Comparison of ENCODE assay signal across 30 mouse cellular contexts in genomic region chr1:157592039-157592438, GRCm38 (mm10).
DNase-seq lines count a peak whose midpoint lies in the region; ATAC-seq and TF ChIP-seq lines count a peak whose summit lies in the region.
"Had no signal": no experiment of that assay in that cellular context is flagged by ENCODE, and none has a peak within 500 bp of the region (broad histone marks: within the 10 kb centered on the region; RNA-seq: fewer than 3 reads in every experiment).

No protein-coding gene starts in this region.

- no peaks in the 10 kb centered on the region for H3K9me3 ChIP-seq in stomach, embryonic 14.5 days (ENCODE audit: control insufficient read depth, low read depth, low read length)
- H3K9me3 ChIP-seq in stomach, postnatal 0 days (ENCODE audit: control insufficient read depth, low read length): no peaks in the 10 kb centered on the region
- no peaks in the 10 kb centered on the region for H3K9me3 ChIP-seq in midbrain, embryonic 15.5 days
- H3K9me3 ChIP-seq in intestine, postnatal 0 days (ENCODE audit: control insufficient read depth): no peaks in the 10 kb centered on the region
- H3K9me3 ChIP-seq: forebrain, embryonic 10.5 days; forebrain, embryonic 15.5 days; heart, embryonic 10.5 days; heart, embryonic 15.5 days; intestine, embryonic 15.5 days; lung, embryonic 15.5 days; midbrain, embryonic 12.5 days; neural tube, embryonic 12.5 days had no signal

- no peaks in the 10 kb centered on the region for H3K4me1 ChIP-seq in stomach, embryonic 14.5 days (ENCODE audit: control insufficient read depth, insufficient read depth, low read length)
- no peaks in the 10 kb centered on the region for H3K4me1 ChIP-seq in stomach, postnatal 0 days (replicated peaks; ENCODE audit: control insufficient read depth, insufficient read depth)
- H3K4me1 ChIP-seq in midbrain, embryonic 15.5 days: peaks cover 17% of the 10 kb centered on the region
- H3K4me1 ChIP-seq in intestine, postnatal 0 days (replicated peaks; ENCODE audit: control insufficient read depth, insufficient read depth, low read length): no peaks in the 10 kb centered on the region
- H3K4me1 ChIP-seq: heart, embryonic 10.5 days; heart, embryonic 15.5 days; intestine, embryonic 15.5 days; lung, embryonic 15.5 days; neural tube, embryonic 12.5 days had no signal

- TF ChIP-seq EP300 in stomach, postnatal 0 days (optimal IDR thresholded peaks at IDR 0.05): no peak

- 0 out of 2 replicates have a peak overlapping the region, but pooled peaks have one; percentile 21 for H3K27ac ChIP-seq in stomach, embryonic 14.5 days (ENCODE audit: low read length)
- H3K27ac ChIP-seq in stomach, postnatal 0 days (replicated peaks): no peak overlapping the region; the same call in 1 of the 2 replicates
- no peak overlapping the region; the same call in 1 of the 2 replicates for H3K27ac ChIP-seq in midbrain, embryonic 15.5 days
- H3K27ac ChIP-seq in intestine, postnatal 0 days (ENCODE audit: low read depth, low read length): no peak overlapping the region
- H3K27ac ChIP-seq: forebrain, embryonic 10.5 days; forebrain, embryonic 15.5 days; heart, embryonic 10.5 days; heart, embryonic 15.5 days; hindbrain, postnatal 0 days; intestine, embryonic 15.5 days; kidney, postnatal 0 days; liver, embryonic 14.5 days; lung, embryonic 15.5 days; midbrain, embryonic 12.5 days; neural tube, embryonic 12.5 days had no signal

- H3K4me3 ChIP-seq in stomach, embryonic 14.5 days (ENCODE audit: low read depth, low read length): no peak overlapping the region
- no peak overlapping the region for H3K4me3 ChIP-seq in stomach, postnatal 0 days (ENCODE audit: low read depth, low read length)
- H3K4me3 ChIP-seq in midbrain, embryonic 15.5 days: no peak overlapping the region
- no peak overlapping the region for H3K4me3 ChIP-seq in intestine, postnatal 0 days (ENCODE audit: low read depth, low read length)
- H3K4me3 ChIP-seq: forebrain, embryonic 10.5 days; forebrain, embryonic 15.5 days; heart, embryonic 10.5 days; heart, embryonic 15.5 days; intestine, embryonic 15.5 days; lung, embryonic 15.5 days; midbrain, embryonic 12.5 days; myocyte; neural tube, embryonic 12.5 days had no signal

- WGBS in stomach, embryonic 14.5 days: 50% methylated on average over 2 of the region's 2 CpGs
- WGBS in stomach, postnatal 0 days: 42% methylated on average over 2 of the region's 2 CpGs
- WGBS in midbrain, embryonic 15.5 days: 28% methylated on average over 2 of the region's 2 CpGs
- WGBS in intestine, postnatal 0 days: 60% methylated on average over 2 of the region's 2 CpGs

- H3K9ac ChIP-seq in stomach, embryonic 14.5 days (replicated peaks; ENCODE audit: low read depth, low read length): no peak overlapping the region
- no peak overlapping the region for H3K9ac ChIP-seq in stomach, postnatal 0 days (ENCODE audit: low read length)
- no peak overlapping the region for H3K9ac ChIP-seq in midbrain, embryonic 15.5 days
- no peak overlapping the region for H3K9ac ChIP-seq in intestine, postnatal 0 days (ENCODE audit: low read depth, low read length)
- H3K9ac ChIP-seq: forebrain, embryonic 15.5 days; heart, embryonic 15.5 days; intestine, embryonic 15.5 days; liver, embryonic 14.5 days; lung, embryonic 15.5 days; midbrain, embryonic 12.5 days; neural tube, embryonic 12.5 days had no signal

- no peak for TF ChIP-seq CTCF in stomach, postnatal 0 days (IDR thresholded peaks at IDR 0.05; ENCODE audit: low read depth)
- no peak for TF ChIP-seq CTCF in intestine, postnatal 0 days (IDR thresholded peaks at IDR 0.05; ENCODE audit: low read depth)

- H3K36me3 ChIP-seq in stomach, embryonic 14.5 days (ENCODE audit: control insufficient read depth, insufficient read depth, low read length): no peaks in the 10 kb centered on the region
- no peaks in the 10 kb centered on the region for H3K36me3 ChIP-seq in stomach, postnatal 0 days (ENCODE audit: control insufficient read depth, insufficient read depth, low read length)
- no peaks in the 10 kb centered on the region for H3K36me3 ChIP-seq in midbrain, embryonic 15.5 days (replicated peaks)
- no peaks in the 10 kb centered on the region for H3K36me3 ChIP-seq in intestine, postnatal 0 days (ENCODE audit: control insufficient read depth, insufficient read depth)
- H3K36me3 ChIP-seq: forebrain, embryonic 10.5 days; forebrain, embryonic 15.5 days; heart, embryonic 10.5 days; heart, embryonic 15.5 days; intestine, embryonic 15.5 days; lung, embryonic 15.5 days; midbrain, embryonic 12.5 days; neural tube, embryonic 12.5 days had no signal

- DNase-seq in embryo, embryonic 11 days: peak; percentile 10
- no peak for DNase-seq in embryo, embryonic 10 days (ENCODE audit: low spot score)
- no peak for DNase-seq in stomach, postnatal 0 days (ENCODE audit: low spot score)
- no peak for DNase-seq in cerebellum, postnatal 14 days
- DNase-seq: adrenal gland, adult 2 months; cerebellum, adult 11 months; cerebellum, adult 9-10 months; kidney, adult 8-10 months; kidney, postnatal 4 days; layer of hippocampus, postnatal 36 days; left cerebral cortex, postnatal 4 days; liver; right cerebral cortex, postnatal 4 days had no signal

- peak; percentile 46; the same call in 1 of the 2 replicates for ATAC-seq in stomach, embryonic 14.5 days (ENCODE audit: insufficient number of reproducible peaks, insufficient read depth, low FRiP score, low read depth)
- no peak for ATAC-seq in stomach, postnatal 0 days (ENCODE audit: low FRiP score, low TSS enrichment)
- peak; percentile 73; the same call in 1 of the 2 replicates for ATAC-seq in midbrain, embryonic 15.5 days (replicated peaks)
- ATAC-seq in intestine, postnatal 0 days: no peak
- ATAC-seq: activated CD4-positive, CD25-positive, alpha-beta regulatory T cell, adult 4 months; forebrain, embryonic 15.5 days; hindbrain, postnatal 0 days; intestine, embryonic 15.5 days had no signal

- no peaks in the 10 kb centered on the region for H3K27me3 ChIP-seq in stomach, embryonic 14.5 days (ENCODE audit: control insufficient read depth, insufficient read depth, low read length)
- no peaks in the 10 kb centered on the region for H3K27me3 ChIP-seq in stomach, postnatal 0 days (ENCODE audit: control insufficient read depth, insufficient read depth, low read length)
- no peaks in the 10 kb centered on the region for H3K27me3 ChIP-seq in midbrain, embryonic 15.5 days (replicated peaks)
- no peaks in the 10 kb centered on the region; the same call in 1 of the 2 replicates for H3K27me3 ChIP-seq in intestine, postnatal 0 days (replicated peaks; ENCODE audit: control insufficient read depth, insufficient read depth, low read length)
- H3K27me3 ChIP-seq: CH12.LX; forebrain, embryonic 15.5 days; heart, embryonic 15.5 days; intestine, embryonic 15.5 days; lung, embryonic 15.5 days; neural tube, embryonic 12.5 days had no signal

- no peak overlapping the region for H3K4me2 ChIP-seq in stomach, embryonic 14.5 days (replicated peaks; ENCODE audit: low read depth, low read length)
- H3K4me2 ChIP-seq in stomach, postnatal 0 days (replicated peaks; ENCODE audit: low read depth): no peak overlapping the region
- H3K4me2 ChIP-seq in midbrain, embryonic 15.5 days: no peak overlapping the region
- no peak overlapping the region for H3K4me2 ChIP-seq in intestine, postnatal 0 days (replicated peaks; ENCODE audit: low read depth)
- H3K4me2 ChIP-seq: forebrain, embryonic 15.5 days; heart, embryonic 15.5 days; intestine, embryonic 15.5 days; lung, embryonic 15.5 days; midbrain, embryonic 12.5 days; neural tube, embryonic 12.5 days had no signal

Comparison
In these comparisons a context has a peak if more than half of its experiments do, and no peak if none do; other contexts are left out.
1. ATAC-seq: peak in stomach, embryonic 14.5 days (single experiment) and midbrain, embryonic 15.5 days (single experiment); none in stomach, postnatal 0 days (single experiment) and intestine, postnatal 0 days (single experiment).